20 mouse cellular contexts compared by ENCODE assay signal in genomic region chr10:41744006-41744405, GRCm38 (mm10). TPM values are rescaled to one million over a fixed set of nuclear protein-coding genes. Genes with fewer than 3 reads are reported as not detected.
A peak's percentile ranks its signal among the peaks of the same experiment; 100 is the strongest.
DNase-seq lines count a peak whose midpoint lies in the region; ATAC-seq and TF ChIP-seq lines count a peak whose summit lies in the region.
"Had no signal": no experiment of that assay in that cellular context is flagged by ENCODE, and none has a peak within 500 bp of the region (broad histone marks: within the 10 kb centered on the region; RNA-seq: fewer than 3 reads in every experiment).

No protein-coding gene starts in this region.

- H3K4me3 ChIP-seq in limb, embryonic 14.5 days (replicated peaks; ENCODE audit: low read length), result no peak overlapping the region
- no peak overlapping the region for H3K4me3 ChIP-seq in limb, embryonic 10.5 days
- no peak overlapping the region for H3K4me3 ChIP-seq in testis, adult 2 months (ENCODE audit: control insufficient read depth, low read depth, low read length)
- no peak overlapping the region for H3K4me3 ChIP-seq in hindbrain, embryonic 10.5 days
- H3K4me3 ChIP-seq: embryonic facial prominence, embryonic 10.5 days; embryonic facial prominence, embryonic 12.5 days; forebrain, embryonic 13.5 days; forebrain, embryonic 15.5 days had no signal

- no peak for TF ChIP-seq POLR2A in limb, embryonic 14.5 days (IDR thresholded peaks at IDR 0.05; ENCODE audit: borderline replicate concordance, extremely low read depth, insufficient read depth, insufficient read length)
- TF ChIP-seq POLR2A in testis, adult 2 months (IDR thresholded peaks at IDR 0.05; ENCODE audit: control insufficient read depth, low read depth, low read length), result no peak

- WGBS in limb, embryonic 14.5 days, result 80% methylated on average over 4 of the region's 4 CpGs
- WGBS in limb, embryonic 10.5 days, result 80% methylated on average over 4 of the region's 4 CpGs
- WGBS in hindbrain, embryonic 10.5 days, result 86% methylated on average over 4 of the region's 4 CpGs

- DNase-seq in limb, embryonic 14.5 days (ENCODE audit: low spot score), result no peak
- DNase-seq in limb, embryonic 10.5 days (ENCODE audit: low spot score), result no peak
- DNase-seq in testis, postnatal 10 days (ENCODE audit: low spot score), result no peak
- no peak for DNase-seq in hindbrain, embryonic 10.5 days (ENCODE audit: low spot score)
- DNase-seq: adrenal gland, adult 8-10 months; adrenal gland, postnatal 14 days; adrenal gland, postnatal 36 days; cerebellum, adult 11-12 months; cerebellum, adult 2 months; cerebellum, adult 9-10 months; cerebellum, postnatal 10 days; cerebellum, postnatal 25 days; forebrain, postnatal 0 days had no signal

- H3K9ac ChIP-seq in limb, embryonic 14.5 days (ENCODE audit: low read depth, low read length, severe bottlenecking), result peak overlapping the region; percentile 4; the same call in 1 of the 2 replicates
- H3K9ac ChIP-seq: embryonic facial prominence, embryonic 12.5 days; forebrain, embryonic 13.5 days; forebrain, embryonic 15.5 days; forebrain, postnatal 0 days had no signal

- H3K27me3 ChIP-seq in limb, embryonic 14.5 days (ENCODE audit: control insufficient read depth, insufficient read depth, low read length), result no peaks in the 10 kb centered on the region
- H3K27me3 ChIP-seq in limb, embryonic 10.5 days (ENCODE audit: low read depth, poor library complexity, severe bottlenecking), result no peaks in the 10 kb centered on the region
- no peaks in the 10 kb centered on the region for H3K27me3 ChIP-seq in testis, adult 2 months (ENCODE audit: control insufficient read depth, insufficient read depth, low read length)
- no peaks in the 10 kb centered on the region for H3K27me3 ChIP-seq in hindbrain, embryonic 10.5 days (ENCODE audit: insufficient read depth, poor library complexity, severe bottlenecking)
- H3K27me3 ChIP-seq: embryonic facial prominence, embryonic 12.5 days; forebrain, embryonic 13.5 days; forebrain, embryonic 15.5 days; Patski had no signal

- no peaks in the 10 kb centered on the region for H3K36me3 ChIP-seq in limb, embryonic 14.5 days (ENCODE audit: control insufficient read depth, insufficient read depth, low read length)
- peaks cover 15% of the 10 kb centered on the region; the same call in 1 of the 2 replicates for H3K36me3 ChIP-seq in limb, embryonic 10.5 days
- H3K36me3 ChIP-seq in testis, adult 2 months (ENCODE audit: control insufficient read depth, insufficient read depth, low read length), result peaks cover 6% of the 10 kb centered on the region
- H3K36me3 ChIP-seq in hindbrain, embryonic 10.5 days, result 0 out of 2 replicates have a peak, but pooled peaks cover 15% of the 10 kb centered on the region
- H3K36me3 ChIP-seq: embryonic facial prominence, embryonic 12.5 days; forebrain, embryonic 15.5 days had no signal

- H3K4me1 ChIP-seq in limb, embryonic 14.5 days (ENCODE audit: control insufficient read depth, insufficient read depth, low read length), result 0 out of 2 replicates have a peak, but pooled peaks cover 4% of the 10 kb centered on the region
- no peaks in the 10 kb centered on the region for H3K4me1 ChIP-seq in limb, embryonic 10.5 days
- peaks cover 2% of the 10 kb centered on the region; the same call in 1 of the 2 replicates for H3K4me1 ChIP-seq in testis, adult 2 months (ENCODE audit: control insufficient read depth, insufficient read depth, low read length)
- H3K4me1 ChIP-seq in hindbrain, embryonic 10.5 days (replicated peaks), result no peaks in the 10 kb centered on the region
- H3K4me1 ChIP-seq: embryonic facial prominence, embryonic 10.5 days; embryonic facial prominence, embryonic 12.5 days had no signal

- H3K9me3 ChIP-seq in limb, embryonic 14.5 days (ENCODE audit: control insufficient read depth, low read length), result no peaks in the 10 kb centered on the region
- no peaks in the 10 kb centered on the region for H3K9me3 ChIP-seq in limb, embryonic 10.5 days (replicated peaks)
- no peaks in the 10 kb centered on the region for H3K9me3 ChIP-seq in hindbrain, embryonic 10.5 days
- H3K9me3 ChIP-seq: embryonic facial prominence, embryonic 10.5 days; embryonic facial prominence, embryonic 12.5 days; forebrain, embryonic 13.5 days; forebrain, embryonic 15.5 days had no signal

- TF ChIP-seq CTCF in testis, adult 2 months (IDR thresholded peaks at IDR 0.05; ENCODE audit: control insufficient read depth, insufficient read depth, insufficient replicate concordance, low read depth, low read length), result no peak

- H3K27ac ChIP-seq in limb, embryonic 14.5 days (replicated peaks; ENCODE audit: low read depth, low read length), result no peak overlapping the region
- no peak overlapping the region for H3K27ac ChIP-seq in limb, embryonic 10.5 days
- peak overlapping the region; percentile 25; the same call in 1 of the 2 replicates for H3K27ac ChIP-seq in testis, adult 2 months (ENCODE audit: control insufficient read depth, insufficient read depth, low read depth, low read length)
- no peak overlapping the region for H3K27ac ChIP-seq in hindbrain, embryonic 10.5 days
- H3K27ac ChIP-seq: embryonic facial prominence, embryonic 10.5 days; embryonic facial prominence, embryonic 12.5 days; forebrain, embryonic 13.5 days; forebrain, embryonic 15.5 days had no signal

- H3K4me2 ChIP-seq in limb, embryonic 14.5 days (replicated peaks; ENCODE audit: low read depth, low read length, severe bottlenecking), result no peak overlapping the region
- H3K4me2 ChIP-seq: embryonic facial prominence, embryonic 12.5 days; forebrain, embryonic 13.5 days; forebrain, embryonic 15.5 days had no signal

- ATAC-seq in limb, embryonic 14.5 days (ENCODE audit: low FRiP score, low read depth), result no peak
- ATAC-seq: activated CD4-positive, CD25-positive, alpha-beta regulatory T cell, adult 4 months; forebrain, embryonic 13.5 days; forebrain, embryonic 15.5 days; forebrain, postnatal 0 days; Patski had no signal

RNA-seq across cellular contexts. Expression of gene Ccdc162, which starts 27.6 kb away (rescaled TPM):
- 1.2 and 1.6 TPM in 2 replicates for polyA plus RNA-seq in limb, embryonic 14.5 days (2012; rRNA removed)
- polyA plus RNA-seq in limb, embryonic 14.5 days (2014; fragmentation: Nextera tagmentation; extraction: Ambion mirVana), result 0.93 and 2.1 TPM in 2 replicates
- 0.38 and 0.41 TPM in 2 replicates for polyA plus RNA-seq in limb, embryonic 10.5 days (2016; fragmentation: Nextera tagmentation; extraction: Ambion mirVana)
- polyA plus RNA-seq in testis, adult 2 months (2012; rRNA removed), result 0.56 and 1.3 TPM in 2 replicates
- polyA plus RNA-seq in hindbrain, embryonic 10.5 days (2016; fragmentation: Nextera tagmentation; extraction: Ambion mirVana), result 0.51 and 0.56 TPM in 2 replicates
